Mouse (Mus musculus): Measurements from ENCODE around the gene Ssr2.

DNA sequence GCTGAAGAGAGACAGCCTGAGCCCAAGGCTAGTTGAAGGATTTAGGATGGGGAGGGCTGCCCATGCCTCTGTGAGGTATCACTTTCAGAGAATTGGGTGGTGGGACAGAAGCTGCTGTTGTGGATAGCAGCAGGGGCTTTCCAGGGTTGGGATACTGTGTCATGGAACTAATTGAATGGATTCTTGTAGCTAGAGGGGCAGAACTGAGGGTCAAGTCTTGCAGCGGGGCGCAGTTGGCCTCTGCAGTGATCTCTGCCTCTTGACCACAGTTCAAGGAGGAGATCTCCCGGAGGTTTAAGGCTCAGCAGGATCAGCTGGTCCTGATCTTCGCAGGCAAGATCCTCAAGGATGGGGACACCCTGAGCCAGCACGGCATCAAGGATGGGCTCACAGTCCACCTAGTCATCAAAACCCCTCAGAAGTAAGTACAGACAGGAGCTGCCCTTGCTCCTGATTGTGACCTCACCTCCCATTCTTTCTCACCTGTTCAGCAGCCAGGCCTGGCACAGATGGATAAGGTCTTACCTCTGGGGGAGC, 20.5 kb upstream of the Ssr2 start:
- no peak for TF ChIP-seq POLR2A (IDR thresholded peaks at IDR 0.05; ENCODE audit: borderline replicate concordance, control insufficient read depth, low read depth, low read length)
- TF ChIP-seq CTCF (IDR thresholded peaks at IDR 0.05; ENCODE audit: control insufficient read depth, insufficient read depth, low read length), result no peak

All from bone marrow, adult 2 months (tissue).